Mouse (Mus musculus) ES-E14 (cell line): Measurements from ENCODE around the gene Fbxw4. TPM values are rescaled to one million over a fixed set of nuclear protein-coding genes. Genes with fewer than 3 reads are reported as not detected.

ENCODE experiments used
- DNase-seq: peaks from one replicate; pipeline ENCODE4 v3.0.0-alpha.2; 2013; ENCODE audit warnings: low read depth, low spot score
- H3K27ac ChIP-seq: 2 replicates; pipeline ENCODE4 v1.5.1; 2012; ENCODE audit warnings: low read depth, mild to moderate bottlenecking, low read length, moderate library complexity, mixed read lengths; ENCODE audit not compliant: poor library complexity, insufficient read depth, severe bottlenecking
- H3K36me3 ChIP-seq: 2 replicates; pipeline ENCODE4 v1.6.1; 2012; ENCODE audit warnings: mild to moderate bottlenecking, low read length, moderate library complexity, mixed read lengths; ENCODE audit not compliant: control insufficient read depth, poor library complexity, insufficient read depth, severe bottlenecking
- H3K4me1 ChIP-seq, 2 experiments: fragments of 150-350 bp in 1 of 2; sonication (generic) in 1 of 2; 2 replicates each; pipeline ENCODE4 v1.6.1; 2012; ENCODE audit warnings: low read length in 2 of 2, mild to moderate bottlenecking in 1 of 2, mixed read lengths in 1 of 2; ENCODE audit not compliant: control insufficient read depth in 2 of 2, insufficient read depth in 2 of 2, poor library complexity in 1 of 2
- H3K4me3 ChIP-seq, 2 experiments: fragments of 150-350 bp in 1 of 2; sonication (generic) in 1 of 2; 2 replicates each; pipeline ENCODE4 v1.5.1; 2012; ENCODE audit warnings: low read length in 2 of 2, low read depth in 1 of 2, mild to moderate bottlenecking in 1 of 2, mixed read lengths in 1 of 2; ENCODE audit not compliant: insufficient read depth in 1 of 2, poor library complexity in 1 of 2, severe bottlenecking in 1 of 2
- H3K9ac ChIP-seq: 2 replicates; pipeline ENCODE4 v1.6.1; 2012; ENCODE audit warnings: low read depth, mild to moderate bottlenecking, low read length, mixed read lengths; ENCODE audit not compliant: poor library complexity, insufficient read depth, severe bottlenecking
- H3K9me3 ChIP-seq: fragments of 150-350 bp; sonication (generic); 2 replicates; pipeline ENCODE4 v1.6.1; 2012; ENCODE audit warnings: low read depth, mild to moderate bottlenecking, low read length; ENCODE audit not compliant: control insufficient read depth, insufficient read depth
- CHD2 ChIP-seq: IDR thresholded peaks from 2 replicates; pipeline ENCODE4 v1.6.1; 2014; ENCODE audit warnings: mild to moderate bottlenecking, low read depth, low read length, inconsistent platforms
- HCFC1 ChIP-seq: IDR thresholded peaks from 2 replicates; pipeline ENCODE4 v1.6.1; 2012; ENCODE audit warnings: low read length, inconsistent platforms, borderline replicate concordance; ENCODE audit not compliant: insufficient read depth
- MAFK ChIP-seq: IDR thresholded peaks from 2 replicates; pipeline ENCODE4 v1.6.1; 2014; ENCODE audit warnings: mild to moderate bottlenecking, low read depth, low read length, inconsistent platforms; ENCODE audit not compliant: insufficient read depth
- ZC3H11A ChIP-seq: IDR thresholded peaks from 2 replicates; pipeline ENCODE4 v1.6.1; 2012; ENCODE audit warnings: low read depth, mild to moderate bottlenecking, inconsistent platforms, low read length, borderline replicate concordance
- ZNF384 ChIP-seq: IDR thresholded peaks from 2 replicates; pipeline ENCODE4 v1.6.1; 2012; ENCODE audit warnings: low read depth, low read length, inconsistent platforms
- in situ Hi-C, 2 experiments: fragments of 600-800 bp; cut with MboI; formaldehyde crosslinking; loops; one replicate each; pipeline ENCODE4 v1.15.1; 2025; ENCODE audit warnings: low sequenced_read_pairs in 2 of 2, inconsistent platforms in 1 of 2; ENCODE audit not compliant: unreplicated experiment in 2 of 2
- total RNA-seq: library from RNA; depleted of rRNA; stranded (reverse); fragments of 300-350 nt; gene quantifications from 2 replicates; pipeline ENCODE4 v1.2.3, GENCODE M21; 2012

The Fbxw4 gene
- total RNA-seq, 1 experiment = 6.3 TPM

DNA sequence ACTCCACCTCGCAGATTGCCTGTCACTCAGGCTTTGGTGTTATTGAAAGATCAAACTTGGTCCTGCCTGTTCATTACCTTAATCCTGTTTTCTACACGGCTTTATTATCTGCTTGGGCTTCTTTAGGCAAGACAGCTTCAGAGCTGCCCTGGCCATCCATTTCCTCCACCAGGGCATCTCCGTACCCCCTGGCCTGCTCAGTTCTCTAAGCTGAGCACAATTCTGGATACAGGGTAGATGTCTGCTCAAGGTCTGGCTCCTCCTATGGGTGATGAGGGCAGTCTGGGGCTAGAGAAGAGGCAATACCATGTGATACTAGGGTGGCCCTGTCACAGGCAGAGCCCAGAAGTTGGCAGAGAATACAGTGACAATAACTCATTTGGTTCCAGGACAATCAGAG, 73.3 kb downstream of the Fbxw4 start:
- in situ Hi-C loops = no loop called here
- no peaks in the 10 kb centered on the region for H3K36me3 ChIP-seq
- H3K27ac ChIP-seq = no peak overlapping the region
- H3K4me3 ChIP-seq = no peak overlapping the region
- no peaks in the 10 kb centered on the region for H3K9me3 ChIP-seq
- TF ChIP-seq ZC3H11A = no peak
- TF ChIP-seq MAFK = no peak
- TF ChIP-seq ZNF384 = no peak
- TF ChIP-seq HCFC1 = no peak
- TF ChIP-seq CHD2 = no peak
- H3K9ac ChIP-seq = no peak overlapping the region
- H3K4me1 ChIP-seq = peaks cover 2 to 3% of the 10 kb centered on the region in 2 experiments; a peak in 2 of 4 replicates
- DNase-seq = no peak

DNA sequence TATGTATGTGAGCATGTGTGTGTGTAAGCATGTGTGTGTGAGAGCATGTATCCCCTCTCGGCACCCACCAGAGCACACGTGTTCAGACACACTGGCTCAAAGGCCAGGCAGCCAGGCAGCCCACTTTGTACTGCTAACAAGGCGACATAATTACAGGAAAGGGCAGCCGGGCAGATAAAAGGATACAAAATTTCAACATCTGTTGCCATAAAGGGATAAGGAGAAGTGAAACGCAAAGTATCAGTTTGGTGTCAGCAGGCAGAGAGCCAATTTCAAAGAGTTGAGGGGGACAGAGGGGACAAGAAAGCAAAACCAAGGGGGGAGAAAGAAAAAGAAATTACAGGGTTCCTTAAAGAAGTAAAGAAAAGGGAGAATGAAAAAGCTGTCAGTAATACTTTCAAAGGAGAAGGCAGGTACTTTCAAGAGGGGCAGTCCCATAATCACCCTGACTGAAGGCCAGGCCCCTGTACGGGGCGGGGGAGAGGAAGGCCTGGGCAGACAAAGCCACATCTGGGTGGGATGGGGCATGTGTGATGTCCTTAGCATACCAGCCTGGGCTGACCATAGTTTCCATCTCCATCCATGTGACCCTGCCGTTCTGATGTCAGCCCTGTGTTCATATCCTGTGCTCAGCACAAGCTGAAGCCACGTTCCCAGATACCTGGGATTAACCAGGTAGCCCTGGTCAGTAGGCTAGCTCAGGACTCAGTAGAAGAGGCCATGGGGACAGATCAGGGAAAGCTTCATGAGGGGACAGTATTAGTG, 75.1 kb downstream of the Fbxw4 start:
- TF ChIP-seq CHD2 = no peak
- TF ChIP-seq ZNF384 = no peak
- no peak for TF ChIP-seq ZC3H11A
- no peak for TF ChIP-seq MAFK
- no peak for TF ChIP-seq HCFC1
- in situ Hi-C loops = no loop called here
- Histone ChIP-seq H3K9ac (no peak overlapping the region), H3K4me3 (no peak overlapping the region), H3K27ac (no peak overlapping the region), H3K36me3 (no peaks in the 10 kb centered on the region; the same call in 1 of the 2 replicates), H3K9me3 (no peaks in the 10 kb centered on the region), H3K4me1 (peaks cover 3% of the 10 kb centered on the region in 2 experiments; a peak in 2 of 4 replicates)
- no peak for DNase-seq

DNA sequence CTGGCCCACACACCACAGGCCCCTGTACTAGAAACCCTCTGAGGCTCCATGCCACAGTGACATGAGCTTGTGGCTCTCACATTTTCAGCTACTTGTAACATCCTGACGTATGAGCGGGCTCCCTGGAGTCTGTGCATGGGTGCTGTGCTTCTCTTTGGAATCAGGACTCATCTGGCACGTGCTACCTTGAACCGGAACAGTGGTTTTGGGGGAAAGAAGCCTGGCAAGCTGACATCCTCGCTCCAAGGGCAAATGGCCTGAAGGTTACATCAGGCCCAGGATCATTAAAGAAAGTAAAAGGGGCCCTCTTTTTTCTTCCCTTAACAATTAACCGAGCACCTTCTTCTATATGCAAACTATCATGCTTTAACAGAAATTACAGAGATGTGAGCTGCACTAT, 77.0 kb downstream of the Fbxw4 start:
- Histone ChIP-seq H3K36me3 (peaks cover 10% of the 10 kb centered on the region; the same call in 1 of the 2 replicates), H3K4me3 (no peak overlapping the region), H3K9ac (no peak overlapping the region), H3K4me1 (peaks cover 3 to 11% of the 10 kb centered on the region in 2 experiments; a peak in 2 of 4 replicates), H3K9me3 (no peaks in the 10 kb centered on the region), H3K27ac (no peak overlapping the region)
- TF ChIP-seq ZC3H11A = no peak
- no peak for DNase-seq
- in situ Hi-C loops = no loop called here

DNA sequence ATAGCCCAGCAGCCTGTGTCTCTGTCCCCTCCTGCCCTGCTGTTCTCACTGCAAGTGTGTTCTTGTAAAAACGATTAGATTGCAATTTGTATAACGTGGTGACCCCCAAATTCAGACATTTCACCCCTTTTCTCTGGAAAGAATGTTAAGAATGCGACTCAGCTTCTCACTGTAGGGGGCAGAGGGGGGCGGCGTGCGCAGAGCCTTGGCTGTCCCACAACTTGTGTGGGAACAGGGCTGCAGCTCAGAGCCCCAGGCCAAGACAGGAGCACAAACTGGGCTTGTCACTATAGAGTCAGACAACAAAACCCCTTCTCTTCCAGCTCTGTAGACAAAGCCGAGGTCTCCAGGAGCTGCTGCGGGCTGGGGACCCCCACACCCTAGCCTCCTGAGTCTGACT, 78.0 kb downstream of the Fbxw4 start:
- peaks cover 3 to 11% of the 10 kb centered on the region in 2 experiments; a peak in 2 of 4 replicates for H3K4me1 ChIP-seq
- DNase-seq = no peak
- no peak overlapping the region for H3K9ac ChIP-seq
- no peak overlapping the region for H3K4me3 ChIP-seq
- no peaks in the 10 kb centered on the region for H3K9me3 ChIP-seq
- no peak overlapping the region for H3K27ac ChIP-seq
- in situ Hi-C loops = no loop called here
- no peak for TF ChIP-seq MAFK
- no peak for TF ChIP-seq ZNF384
- no peak for TF ChIP-seq HCFC1
- TF ChIP-seq CHD2 = no peak
- no peak for TF ChIP-seq ZC3H11A
- peaks cover 10% of the 10 kb centered on the region; the same call in 1 of the 2 replicates for H3K36me3 ChIP-seq

DNA sequence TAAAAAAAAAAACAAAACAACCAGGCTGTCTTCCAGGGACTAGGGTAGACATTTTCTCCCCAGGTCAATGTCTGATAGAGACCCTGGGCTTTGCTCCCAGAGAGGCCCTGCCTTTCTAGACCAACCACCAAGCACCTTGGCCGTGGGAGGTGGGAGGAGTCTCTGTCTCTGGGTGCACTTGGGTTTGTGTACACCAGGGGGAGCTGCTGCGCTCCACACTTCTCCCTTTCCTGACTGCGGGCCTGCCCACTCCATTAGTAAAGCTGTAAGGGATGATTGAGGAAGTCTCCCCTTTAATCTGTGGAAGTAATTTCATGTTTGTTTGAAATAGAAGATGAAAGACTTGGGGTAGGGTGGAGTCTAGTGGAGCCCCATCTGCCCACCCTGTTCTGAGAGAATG, 78.9 kb downstream of the Fbxw4 start:
- no peak overlapping the region for H3K4me3 ChIP-seq
- no peak for TF ChIP-seq ZNF384
- no peak for TF ChIP-seq CHD2
- TF ChIP-seq HCFC1 = no peak
- no peak for TF ChIP-seq MAFK
- TF ChIP-seq ZC3H11A = no peak
- peak; percentile 76 for DNase-seq

More for the DNA sequence above, 78.9 kb downstream of the Fbxw4 start:
- no peak overlapping the region for H3K9ac ChIP-seq
- peaks cover 3 to 11% of the 10 kb centered on the region in 2 experiments; a peak in 2 of 4 replicates for H3K4me1 ChIP-seq
- in situ Hi-C loops = no loop called here
- peaks cover 10% of the 10 kb centered on the region; the same call in 1 of the 2 replicates for H3K36me3 ChIP-seq
- H3K27ac ChIP-seq = no peak overlapping the region
- H3K9me3 ChIP-seq = no peaks in the 10 kb centered on the region
